Mouse (Mus musculus): ENCODE results near the gene Csrnp3. TPM values are rescaled to one million over a fixed set of nuclear protein-coding genes. Genes with fewer than 3 reads are reported as not detected.

The Csrnp3 gene
- total and polyA plus RNA-seq, 2 experiments from 2014 or later = 46.2 to 98.2 TPM

DNA sequence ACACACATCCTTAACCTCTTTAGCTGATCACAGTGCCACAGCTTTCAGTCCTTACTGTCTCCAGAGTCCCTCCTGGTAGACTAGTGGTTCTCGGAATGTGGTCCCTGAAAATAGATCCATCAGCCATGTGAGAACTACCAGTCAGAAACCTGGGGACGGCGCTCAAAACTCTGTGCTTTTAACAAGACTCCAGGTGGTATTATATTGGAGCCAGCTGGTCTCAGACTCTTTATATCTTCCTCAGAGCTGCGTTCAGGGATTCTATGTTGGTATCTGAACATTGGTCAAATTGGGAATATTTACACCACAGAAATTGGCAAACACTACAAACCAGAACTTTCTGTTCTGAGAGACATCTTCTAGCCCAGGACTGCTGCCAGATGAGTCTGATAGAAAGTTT lies 128.3 kb downstream of the Csrnp3 start:
- WGBS = 83% methylated on average over 4 of the region's 4 CpGs
- H3K27ac ChIP-seq (ENCODE audit: low read depth, low read length) = no peak overlapping the region
- H3K27me3 ChIP-seq (ENCODE audit: insufficient read depth, low read length) = no peaks in the 10 kb centered on the region

GRCm38 (mm10) chr2:65975383-65975782 lies 129.8 kb downstream of the Csrnp3 start:
- H3K4me3 ChIP-seq (ENCODE audit: low read depth, low read length) = no peak overlapping the region
- H3K4me2 ChIP-seq (ENCODE audit: low read depth) = no peak overlapping the region
- H3K27me3 ChIP-seq (ENCODE audit: insufficient read depth, low read length) = no peaks in the 10 kb centered on the region
- ATAC-seq (no peak), DNase-seq (no peak)
- no peaks in the 10 kb centered on the region for H3K4me1 ChIP-seq (ENCODE audit: insufficient read depth)
- H3K27ac ChIP-seq (ENCODE audit: low read depth, low read length) = no peak overlapping the region
- 73% methylated on average over 5 of the region's 5 CpGs for WGBS
- no peaks in the 10 kb centered on the region for H3K9me3 ChIP-seq (ENCODE audit: low read length)
- peaks cover 8% of the 10 kb centered on the region; the same call in 1 of the 2 replicates for H3K36me3 ChIP-seq (ENCODE audit: insufficient read depth)
- H3K9ac ChIP-seq = no peak overlapping the region
- TF ChIP-seq CTCF (IDR thresholded peaks at IDR 0.05; ENCODE audit: low read depth) = no peak

More for the DNA sequence above, 128.3 kb downstream of the Csrnp3 start:
- Histone ChIP-seq H3K4me2 (ENCODE audit: low read depth) (no peak overlapping the region), H3K9me3 (ENCODE audit: low read length) (no peaks in the 10 kb centered on the region), H3K4me1 (ENCODE audit: insufficient read depth) (no peaks in the 10 kb centered on the region), H3K4me3 (ENCODE audit: low read depth, low read length) (no peak overlapping the region), H3K36me3 (ENCODE audit: insufficient read depth) (peaks cover 8% of the 10 kb centered on the region; the same call in 1 of the 2 replicates), H3K9ac (no peak overlapping the region)
- no peak for DNase-seq
- no peak for ATAC-seq
- TF ChIP-seq CTCF (IDR thresholded peaks at IDR 0.05; ENCODE audit: low read depth) = no peak

GRCm38 (mm10) chr2:65979338-65980053 lies 133.9 kb downstream of the Csrnp3 start:
- peak overlapping the region; percentile 14; the same call in 1 of the 2 replicates for H3K4me2 ChIP-seq (ENCODE audit: low read depth)
- peak overlapping the region; percentile 64 for H3K27ac ChIP-seq (ENCODE audit: low read depth, low read length)
- H3K9me3 ChIP-seq (ENCODE audit: low read length) = no peaks in the 10 kb centered on the region
- H3K9ac ChIP-seq = no peak overlapping the region; the same call in 1 of the 2 replicates
- no peak overlapping the region for H3K4me3 ChIP-seq (ENCODE audit: low read depth, low read length)
- WGBS = 31% methylated on average over 17 of the region's 17 CpGs
- no peaks in the 10 kb centered on the region for H3K27me3 ChIP-seq (ENCODE audit: insufficient read depth, low read length)
- H3K36me3 ChIP-seq (ENCODE audit: insufficient read depth) = no peaks in the 10 kb centered on the region; the same call in 1 of the 2 replicates
- peak; percentile 93 for ATAC-seq
- TF ChIP-seq CTCF (IDR thresholded peaks at IDR 0.05; ENCODE audit: low read depth) = no peak
- peak; percentile 71 for DNase-seq
- no peaks in the 10 kb centered on the region for H3K4me1 ChIP-seq (ENCODE audit: insufficient read depth)

GRCm38 (mm10) chr2:65981470-65981869 lies 135.9 kb downstream of the Csrnp3 start:
- Histone ChIP-seq H3K9ac (no peak overlapping the region), H3K27me3 (ENCODE audit: insufficient read depth, low read length) (no peaks in the 10 kb centered on the region), H3K4me3 (ENCODE audit: low read depth, low read length) (no peak overlapping the region), H3K27ac (ENCODE audit: low read depth, low read length) (no peak overlapping the region), H3K4me2 (ENCODE audit: low read depth) (no peak overlapping the region), H3K4me1 (ENCODE audit: insufficient read depth) (no peaks in the 10 kb centered on the region), H3K36me3 (ENCODE audit: insufficient read depth) (no peaks in the 10 kb centered on the region; the same call in 1 of the 2 replicates), H3K9me3 (ENCODE audit: low read length) (no peaks in the 10 kb centered on the region)
- DNase-seq (no peak), ATAC-seq (no peak)
- WGBS = 87% methylated on average over 6 of the region's 6 CpGs
- TF ChIP-seq CTCF (IDR thresholded peaks at IDR 0.05; ENCODE audit: low read depth) = no peak

- no peaks in the 10 kb centered on the region for H3K4me1 ChIP-seq (ENCODE audit: insufficient read depth)
- H3K9me3 ChIP-seq (ENCODE audit: low read length) = no peaks in the 10 kb centered on the region
- ATAC-seq (no peak), DNase-seq (no peak)
- no peaks in the 10 kb centered on the region; the same call in 1 of the 2 replicates for H3K36me3 ChIP-seq (ENCODE audit: insufficient read depth)
- H3K9ac ChIP-seq = no peak overlapping the region
- no peak overlapping the region for H3K4me3 ChIP-seq (ENCODE audit: low read depth, low read length)
- H3K27me3 ChIP-seq (ENCODE audit: insufficient read depth, low read length) = no peaks in the 10 kb centered on the region
- no peak overlapping the region for H3K27ac ChIP-seq (ENCODE audit: low read depth, low read length)
- no peak overlapping the region for H3K4me2 ChIP-seq (ENCODE audit: low read depth)
- WGBS = 40% methylated on average over 4 of the region's 4 CpGs
- TF ChIP-seq CTCF (IDR thresholded peaks at IDR 0.05; ENCODE audit: low read depth) = no peak
Observed at GRCm38 (mm10) chr2:65981965-65982364, 136.4 kb downstream of the Csrnp3 start.

GRCm38 (mm10) chr2:65985706-65986105 lies 140.1 kb downstream of the Csrnp3 start:
- ATAC-seq (no peak), DNase-seq (no peak)
- H3K4me2 ChIP-seq (ENCODE audit: low read depth) = no peak overlapping the region
- no peak overlapping the region for H3K4me3 ChIP-seq (ENCODE audit: low read depth, low read length)
- 80% methylated on average over 4 of the region's 4 CpGs for WGBS
- no peak overlapping the region for H3K27ac ChIP-seq (ENCODE audit: low read depth, low read length)
- H3K36me3 ChIP-seq (ENCODE audit: insufficient read depth) = no peaks in the 10 kb centered on the region; the same call in 1 of the 2 replicates
- no peaks in the 10 kb centered on the region for H3K9me3 ChIP-seq (ENCODE audit: low read length)
- no peaks in the 10 kb centered on the region for H3K27me3 ChIP-seq (ENCODE audit: insufficient read depth, low read length)
- TF ChIP-seq CTCF (IDR thresholded peaks at IDR 0.05; ENCODE audit: low read depth) = no peak
- H3K9ac ChIP-seq = no peak overlapping the region
- H3K4me1 ChIP-seq (ENCODE audit: insufficient read depth) = 0 out of 2 replicates have a peak, but pooled peaks cover 3% of the 10 kb centered on the region

- H3K4me1 ChIP-seq (ENCODE audit: insufficient read depth) = 0 out of 2 replicates have a peak, but pooled peaks cover 3% of the 10 kb centered on the region
- H3K27me3 ChIP-seq (ENCODE audit: insufficient read depth, low read length) = no peaks in the 10 kb centered on the region
- H3K4me3 ChIP-seq (ENCODE audit: low read depth, low read length) = no peak overlapping the region
- peak; percentile 12; the same call in 1 of the 2 replicates for ATAC-seq
- no peak overlapping the region for H3K27ac ChIP-seq (ENCODE audit: low read depth, low read length)
- no peak for DNase-seq
- no peak overlapping the region for H3K9ac ChIP-seq
- no peak overlapping the region for H3K4me2 ChIP-seq (ENCODE audit: low read depth)
- H3K36me3 ChIP-seq (ENCODE audit: insufficient read depth) = no peaks in the 10 kb centered on the region; the same call in 1 of the 2 replicates
- 56% methylated on average over 6 of the region's 6 CpGs for WGBS
- TF ChIP-seq CTCF (IDR thresholded peaks at IDR 0.05; ENCODE audit: low read depth) = no peak
- H3K9me3 ChIP-seq (ENCODE audit: low read length) = no peaks in the 10 kb centered on the region
Observed at GRCm38 (mm10) chr2:65987069-65987468, 141.5 kb downstream of the Csrnp3 start.

Measured in forebrain, postnatal 0 days (tissue).